Mouse (Mus musculus): ENCODE data around the gene Mtif3. TPM values are rescaled to one million over a fixed set of nuclear protein-coding genes. Genes with fewer than 3 reads are reported as not detected.

Mtif3 gene
- 25.7 and 31.7 TPM in 2 replicates for polyA plus RNA-seq (2015; fragmentation: Nextera tagmentation; extraction: Ambion mirVana)

- Histone ChIP-seq H3K27ac (replicated peaks) (peak within 1 kb of the TSS; percentile 87), H3K27me3 (replicated peaks) (no peaks in the 10 kb centered on the region), H3K4me2 (peak within 1 kb of the TSS; percentile 63), H3K4me3 (replicated peaks) (peak within 1 kb of the TSS; percentile 95), H3K4me1 (peaks cover 13% of the 10 kb centered on the region), H3K9me3 (replicated peaks) (no peaks in the 10 kb centered on the region), H3K36me3 (peaks cover 10% of the 10 kb centered on the region), H3K9ac (replicated peaks) (peak within 1 kb of the TSS; percentile 83)
- ATAC-seq (ENCODE audit: low FRiP score): peak; percentile 89
- 2% methylated on average over 46 of the region's 46 CpGs for WGBS
These were observed at the start of gene Mtif3 for GRCm38 (mm10) chr5:146963118-146963936. Gene Mtif3 (minus strand): TSS chr5:146963800.

- Histone ChIP-seq H3K9ac (replicated peaks) (no peak overlapping the region), H3K4me3 (replicated peaks) (no peak overlapping the region), H3K36me3 (no peaks in the 10 kb centered on the region), H3K4me1 (peaks cover 6% of the 10 kb centered on the region), H3K27ac (replicated peaks) (no peak overlapping the region), H3K4me2 (no peak overlapping the region), H3K9me3 (replicated peaks) (no peaks in the 10 kb centered on the region), H3K27me3 (replicated peaks) (no peaks in the 10 kb centered on the region)
- WGBS: 75% methylated on average over 10 of the region's 10 CpGs
- ATAC-seq (ENCODE audit: low FRiP score): no peak
These were observed 47.7 kb upstream of the Mtif3 start for GRCm38 (mm10) chr5:147011333-147011732.

GRCm38 (mm10) chr5:147003303-147003702 lies 39.7 kb upstream of the Mtif3 start:
- 67% methylated on average over 1 of the region's 1 CpGs for WGBS
- no peak for ATAC-seq (ENCODE audit: low FRiP score)
- Histone ChIP-seq H3K9me3 (replicated peaks) (no peaks in the 10 kb centered on the region), H3K4me1 (no peaks in the 10 kb centered on the region), H3K27ac (replicated peaks) (no peak overlapping the region), H3K36me3 (no peaks in the 10 kb centered on the region), H3K4me3 (replicated peaks) (no peak overlapping the region), H3K4me2 (no peak overlapping the region), H3K9ac (replicated peaks) (no peak overlapping the region), H3K27me3 (replicated peaks) (no peaks in the 10 kb centered on the region)

GRCm38 (mm10) chr5:147001312-147001711 lies 37.7 kb upstream of the Mtif3 start:
- no peaks in the 10 kb centered on the region for H3K9me3 ChIP-seq (replicated peaks)
- no peak overlapping the region for H3K4me3 ChIP-seq (replicated peaks)
- no peak overlapping the region for H3K27ac ChIP-seq (replicated peaks)
- H3K27me3 ChIP-seq (replicated peaks): no peaks in the 10 kb centered on the region
- 85% methylated on average over 4 of the region's 4 CpGs for WGBS
- H3K4me1 ChIP-seq: no peaks in the 10 kb centered on the region; the same call in 1 of the 2 replicates
- H3K9ac ChIP-seq (replicated peaks): no peak overlapping the region
- H3K4me2 ChIP-seq: no peak overlapping the region
- ATAC-seq (ENCODE audit: low FRiP score): no peak
- H3K36me3 ChIP-seq: no peaks in the 10 kb centered on the region

- Histone ChIP-seq H3K4me2 (no peak overlapping the region), H3K27ac (replicated peaks) (no peak overlapping the region), H3K9ac (replicated peaks) (no peak overlapping the region), H3K9me3 (replicated peaks) (no peaks in the 10 kb centered on the region), H3K4me1 (peaks cover 13% of the 10 kb centered on the region), H3K4me3 (replicated peaks) (no peak overlapping the region), H3K36me3 (no peaks in the 10 kb centered on the region), H3K27me3 (replicated peaks) (no peaks in the 10 kb centered on the region)
- ATAC-seq (ENCODE audit: low FRiP score): no peak
- WGBS: 94% methylated on average over 12 of the region's 12 CpGs
These were observed 35.2 kb upstream of the Mtif3 start for GRCm38 (mm10) chr5:146998802-146999201.

- Histone ChIP-seq H3K27ac (replicated peaks) (no peak overlapping the region), H3K4me1 (peaks cover 23% of the 10 kb centered on the region), H3K9ac (replicated peaks) (no peak overlapping the region), H3K36me3 (no peaks in the 10 kb centered on the region), H3K4me2 (no peak overlapping the region), H3K9me3 (replicated peaks) (no peaks in the 10 kb centered on the region), H3K4me3 (replicated peaks) (no peak overlapping the region), H3K27me3 (replicated peaks) (no peaks in the 10 kb centered on the region)
- WGBS: 88% methylated on average over 7 of the region's 7 CpGs
- no peak for ATAC-seq (ENCODE audit: low FRiP score)
These were observed 33.2 kb upstream of the Mtif3 start for GRCm38 (mm10) chr5:146996812-146997211.

- Histone ChIP-seq H3K27me3 (replicated peaks) (no peaks in the 10 kb centered on the region), H3K9me3 (replicated peaks) (no peaks in the 10 kb centered on the region), H3K36me3 (no peaks in the 10 kb centered on the region), H3K4me2 (no peak overlapping the region), H3K4me3 (replicated peaks) (no peak overlapping the region), H3K27ac (replicated peaks) (no peak overlapping the region), H3K9ac (replicated peaks) (no peak overlapping the region), H3K4me1 (peaks cover 23% of the 10 kb centered on the region)
- no peak for ATAC-seq (ENCODE audit: low FRiP score)
- 68% methylated on average over 6 of the region's 6 CpGs for WGBS
These were observed 31.4 kb upstream of the Mtif3 start for GRCm38 (mm10) chr5:146994973-146995372.

GRCm38 (mm10) chr5:146993509-146993908 lies 29.9 kb upstream of the Mtif3 start:
- Histone ChIP-seq H3K9ac (replicated peaks) (no peak overlapping the region), H3K9me3 (replicated peaks) (no peaks in the 10 kb centered on the region), H3K36me3 (no peaks in the 10 kb centered on the region), H3K27ac (replicated peaks) (peak overlapping the region; percentile 20; the same call in 1 of the 2 replicates), H3K27me3 (replicated peaks) (no peaks in the 10 kb centered on the region), H3K4me2 (no peak overlapping the region), H3K4me1 (peaks cover 23% of the 10 kb centered on the region), H3K4me3 (replicated peaks) (no peak overlapping the region)
- ATAC-seq (ENCODE audit: low FRiP score): no peak
- WGBS: 53% methylated on average over 8 of the region's 8 CpGs

- Histone ChIP-seq H3K36me3 (no peaks in the 10 kb centered on the region), H3K4me3 (replicated peaks) (no peak overlapping the region), H3K27ac (replicated peaks) (no peak overlapping the region), H3K9me3 (replicated peaks) (no peaks in the 10 kb centered on the region), H3K4me2 (no peak overlapping the region), H3K4me1 (peaks cover 23% of the 10 kb centered on the region), H3K27me3 (replicated peaks) (0 out of 2 replicates have a peak, but pooled peaks cover 9% of the 10 kb centered on the region), H3K9ac (replicated peaks) (no peak overlapping the region)
- WGBS: 83% methylated on average over 5 of the region's 5 CpGs
- no peak for ATAC-seq (ENCODE audit: low FRiP score)
These were observed 25.5 kb upstream of the Mtif3 start for GRCm38 (mm10) chr5:146989051-146989450.

GRCm38 (mm10) chr5:146987588-146987987 lies 24.0 kb upstream of the Mtif3 start:
- no peaks in the 10 kb centered on the region for H3K36me3 ChIP-seq
- no peak overlapping the region for H3K27ac ChIP-seq (replicated peaks)
- ATAC-seq (ENCODE audit: low FRiP score): peak; percentile 41; the same call in 1 of the 2 replicates
- no peaks in the 10 kb centered on the region for H3K9me3 ChIP-seq (replicated peaks)
- H3K4me3 ChIP-seq (replicated peaks): no peak overlapping the region
- H3K9ac ChIP-seq (replicated peaks): no peak overlapping the region
- H3K4me1 ChIP-seq: peaks cover 10% of the 10 kb centered on the region; the same call in 1 of the 2 replicates
- WGBS: 68% methylated on average over 10 of the region's 10 CpGs
- H3K4me2 ChIP-seq: no peak overlapping the region
- peaks cover 17% of the 10 kb centered on the region; the same call in 1 of the 2 replicates for H3K27me3 ChIP-seq (replicated peaks)

GRCm38 (mm10) chr5:146985725-146986433 lies 22.3 kb upstream of the Mtif3 start:
- Histone ChIP-seq H3K27me3 (replicated peaks) (peaks cover 27% of the 10 kb centered on the region; the same call in 1 of the 2 replicates), H3K4me1 (peaks cover 10% of the 10 kb centered on the region; the same call in 1 of the 2 replicates), H3K4me2 (peak overlapping the region; percentile 18), H3K27ac (replicated peaks) (no peak overlapping the region), H3K9me3 (replicated peaks) (no peaks in the 10 kb centered on the region), H3K9ac (replicated peaks) (no peak overlapping the region), H3K36me3 (no peaks in the 10 kb centered on the region), H3K4me3 (replicated peaks) (no peak overlapping the region)
- ATAC-seq (ENCODE audit: low FRiP score): no peak
- WGBS: 46% methylated on average over 21 of the region's 21 CpGs
